Mouse (Mus musculus) bone marrow macrophage, adult 2 months (primary cell): ENCODE measurements at regions not wholly inside any gene's neighbourhood (a gene's known extent, or its start where the extent isn't known, plus 50 kb on each side); places are given as distances from the start of the nearest gene placed in this dataset.
"Not testable (repeated sequence)": the region's sequence is repeated elsewhere in the genome, so short reads cannot be mapped to it uniquely, and the experiment has no call there.

Experiments used
- H3K27ac ChIP-seq: 2 replicates; pipeline ENCODE4 v1.5.1; 2012; ENCODE audit warnings: low read depth, low read length; ENCODE audit not compliant: insufficient read depth
- H3K4me1 ChIP-seq: 2 replicates; pipeline ENCODE4 v1.6.1; 2012; ENCODE audit warnings: low read length; ENCODE audit not compliant: control insufficient read depth, insufficient read depth
- H3K4me3 ChIP-seq: 2 replicates; pipeline ENCODE4 v1.5.1; 2012; ENCODE audit warnings: mild to moderate bottlenecking, low read length, moderate library complexity; ENCODE audit not compliant: insufficient read depth
- CTCF ChIP-seq: IDR thresholded peaks from 2 replicates; pipeline ENCODE4 v1.5.1; 2012; ENCODE audit warnings: low read depth, mild to moderate bottlenecking, low read length, moderate library complexity
- POLR2A ChIP-seq: IDR thresholded peaks from 2 replicates; pipeline ENCODE4 v1.6.1; 2012; ENCODE audit warnings: mild to moderate bottlenecking, low read depth, low read length, borderline replicate concordance

DNA sequence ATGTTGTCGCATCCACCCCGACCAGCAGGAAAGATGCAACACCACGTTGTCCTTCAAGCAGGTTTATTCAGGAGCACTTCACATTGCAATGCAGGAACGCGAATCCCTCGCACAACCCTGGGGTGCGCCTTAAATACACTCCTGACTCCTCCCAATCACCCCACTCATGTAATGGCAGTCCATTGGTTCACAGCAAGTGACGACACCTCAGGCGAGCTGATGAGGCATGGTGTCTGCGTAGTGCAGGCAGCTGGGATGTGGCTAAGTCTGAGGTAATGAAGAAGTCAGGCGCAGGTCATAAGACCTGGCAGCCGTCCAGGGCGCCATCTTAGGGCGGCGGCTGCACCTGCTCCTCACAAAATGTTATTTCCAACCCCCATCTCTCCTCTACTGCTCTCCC is 1068.7 kb downstream of the Defb40 start:
- Histone ChIP-seq H3K27ac (no peak overlapping the region), H3K4me1 (no peaks in the 10 kb centered on the region), H3K4me3 (no peak overlapping the region)
- TF ChIP-seq CTCF: no peak
- no peak for TF ChIP-seq POLR2A

- not testable (repeated sequence) for H3K4me1 ChIP-seq, H3K4me3 ChIP-seq, H3K27ac ChIP-seq
These were observed 1089.5 kb downstream of the Defb40 start for GRCm38 (mm10) chr8:17888598-17888997.

DNA sequence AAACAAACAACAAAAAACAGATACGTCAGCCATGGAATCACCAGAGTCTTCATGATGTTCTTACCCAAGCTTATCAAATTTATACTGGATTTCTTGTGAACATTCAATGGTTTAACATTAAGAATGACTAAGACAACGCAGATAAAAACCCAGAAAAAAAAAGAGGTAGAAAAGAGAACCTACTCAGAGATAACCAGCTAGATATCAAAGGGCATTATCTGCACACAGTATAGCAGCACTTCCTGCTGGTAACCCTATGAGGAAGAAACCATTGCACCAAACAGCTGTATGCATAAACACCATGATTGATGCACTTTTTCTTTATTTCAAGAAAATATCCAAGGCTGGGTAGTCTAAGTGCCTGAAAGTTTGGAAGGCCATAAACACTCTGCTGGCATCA is 1114.7 kb downstream of the Defb40 start:
- Histone ChIP-seq H3K4me3 (no peak overlapping the region), H3K27ac (no peak overlapping the region), H3K4me1 (no peaks in the 10 kb centered on the region)
- TF ChIP-seq POLR2A: no peak
- no peak for TF ChIP-seq CTCF
